Mouse (Mus musculus) liver (tissue): Measurements from ENCODE around the gene Nln.

ENCODE experiments used
- DNase-seq: peaks from one replicate; pipeline ENCODE4 v3.0.0-alpha.2; 2020; ENCODE audit warnings: mixed read lengths

Gene Nln

GRCm38 (mm10) chr13:104109288-104109815 is at the start of gene Nln, which contains the start of gene Sgtb:
Gene Nln, minus strand, starts transcription at chr13:104109614.
Gene Sgtb, plus strand, starts transcription at chr13:104109741.
- peak; percentile 92 for DNase-seq

GRCm38 (mm10) chr13:104155686-104156085 is 46.3 kb upstream of the Nln start:
- no peak for DNase-seq

- no peak for DNase-seq
Measured at GRCm38 (mm10) chr13:104155106-104155505, 45.7 kb upstream of the Nln start.

GRCm38 (mm10) chr13:104154180-104154579 is 44.8 kb upstream of the Nln start:
- DNase-seq, result no peak

- DNase-seq, result no peak
Measured at GRCm38 (mm10) chr13:104145646-104146045, 36.2 kb upstream of the Nln start.

- DNase-seq, result no peak
Measured at GRCm38 (mm10) chr13:104144871-104145270, 35.5 kb upstream of the Nln start.

- DNase-seq, result peak; percentile 82
Measured at GRCm38 (mm10) chr13:104139369-104140209, 30.2 kb upstream of the Nln start.

- no peak for DNase-seq
Measured at GRCm38 (mm10) chr13:104134510-104135085, 25.2 kb upstream of the Nln start.

GRCm38 (mm10) chr13:104132561-104132960 is 23.1 kb upstream of the Nln start:
- DNase-seq, result no peak

GRCm38 (mm10) chr13:104123662-104124381 is 14.4 kb upstream of the Nln start:
- DNase-seq, result no peak

GRCm38 (mm10) chr13:104122078-104122840 is 12.8 kb upstream of the Nln start:
- no peak for DNase-seq

GRCm38 (mm10) chr13:104114827-104115226 is 5.4 kb upstream of the Nln start:
- DNase-seq, result no peak

- no peak for DNase-seq
Measured at GRCm38 (mm10) chr13:104113782-104114181, 4.4 kb upstream of the Nln start.

- no peak for DNase-seq
Measured at GRCm38 (mm10) chr13:104112266-104112900, 3.0 kb upstream of the Nln start.

- DNase-seq, result no peak
Measured at GRCm38 (mm10) chr13:104110526-104110925, 1.1 kb upstream of the Nln start.

- peak; percentile 30 for DNase-seq
Measured at GRCm38 (mm10) chr13:104109816-104110521, 555 bp upstream of the Nln start.

- no peak for DNase-seq
Measured at GRCm38 (mm10) chr13:104108651-104109287, 645 bp downstream of the Nln start.

- DNase-seq, result no peak
Measured at GRCm38 (mm10) chr13:104101606-104102235, 7.7 kb downstream of the Nln start.

GRCm38 (mm10) chr13:104100416-104100815 is 9.0 kb downstream of the Nln start:
- DNase-seq, result no peak

- no peak for DNase-seq
Measured at GRCm38 (mm10) chr13:104097190-104097589, 12.2 kb downstream of the Nln start.
